Mouse (Mus musculus) ES-E14 (cell line): ENCODE results near the gene Got1. TPM values are rescaled to one million over a fixed set of nuclear protein-coding genes. Genes with fewer than 3 reads are reported as not detected.

Source experiments
- DNase-seq: peaks from one replicate; pipeline ENCODE4 v3.0.0-alpha.2; 2013; ENCODE audit warnings: low read depth, low spot score
- H3K27ac ChIP-seq: 2 replicates; pipeline ENCODE4 v1.5.1; 2012; ENCODE audit warnings: low read depth, mild to moderate bottlenecking, low read length, moderate library complexity, mixed read lengths; ENCODE audit not compliant: poor library complexity, insufficient read depth, severe bottlenecking
- H3K36me3 ChIP-seq: 2 replicates; pipeline ENCODE4 v1.6.1; 2012; ENCODE audit warnings: mild to moderate bottlenecking, low read length, moderate library complexity, mixed read lengths; ENCODE audit not compliant: control insufficient read depth, poor library complexity, insufficient read depth, severe bottlenecking
- H3K4me1 ChIP-seq, 2 experiments: fragments of 150-350 bp in 1 of 2; sonication (generic) in 1 of 2; 2 replicates each; pipeline ENCODE4 v1.6.1; 2012; ENCODE audit warnings: low read length in 2 of 2, mild to moderate bottlenecking in 1 of 2, mixed read lengths in 1 of 2; ENCODE audit not compliant: control insufficient read depth in 2 of 2, insufficient read depth in 2 of 2, poor library complexity in 1 of 2
- H3K4me3 ChIP-seq, 2 experiments: fragments of 150-350 bp in 1 of 2; sonication (generic) in 1 of 2; 2 replicates each; pipeline ENCODE4 v1.5.1; 2012; ENCODE audit warnings: low read length in 2 of 2, low read depth in 1 of 2, mild to moderate bottlenecking in 1 of 2, mixed read lengths in 1 of 2; ENCODE audit not compliant: insufficient read depth in 1 of 2, poor library complexity in 1 of 2, severe bottlenecking in 1 of 2
- H3K9ac ChIP-seq: 2 replicates; pipeline ENCODE4 v1.6.1; 2012; ENCODE audit warnings: low read depth, mild to moderate bottlenecking, low read length, mixed read lengths; ENCODE audit not compliant: poor library complexity, insufficient read depth, severe bottlenecking
- H3K9me3 ChIP-seq: fragments of 150-350 bp; sonication (generic); 2 replicates; pipeline ENCODE4 v1.6.1; 2012; ENCODE audit warnings: low read depth, mild to moderate bottlenecking, low read length; ENCODE audit not compliant: control insufficient read depth, insufficient read depth
- CHD2 ChIP-seq: IDR thresholded peaks from 2 replicates; pipeline ENCODE4 v1.6.1; 2014; ENCODE audit warnings: mild to moderate bottlenecking, low read depth, low read length, inconsistent platforms
- HCFC1 ChIP-seq: IDR thresholded peaks from 2 replicates; pipeline ENCODE4 v1.6.1; 2012; ENCODE audit warnings: low read length, inconsistent platforms, borderline replicate concordance; ENCODE audit not compliant: insufficient read depth
- MAFK ChIP-seq: IDR thresholded peaks from 2 replicates; pipeline ENCODE4 v1.6.1; 2014; ENCODE audit warnings: mild to moderate bottlenecking, low read depth, low read length, inconsistent platforms; ENCODE audit not compliant: insufficient read depth
- ZC3H11A ChIP-seq: IDR thresholded peaks from 2 replicates; pipeline ENCODE4 v1.6.1; 2012; ENCODE audit warnings: low read depth, mild to moderate bottlenecking, inconsistent platforms, low read length, borderline replicate concordance
- ZNF384 ChIP-seq: IDR thresholded peaks from 2 replicates; pipeline ENCODE4 v1.6.1; 2012; ENCODE audit warnings: low read depth, low read length, inconsistent platforms
- in situ Hi-C, 2 experiments: fragments of 600-800 bp; cut with MboI; formaldehyde crosslinking; loops; one replicate each; pipeline ENCODE4 v1.15.1; 2025; ENCODE audit warnings: low sequenced_read_pairs in 2 of 2, inconsistent platforms in 1 of 2; ENCODE audit not compliant: unreplicated experiment in 2 of 2
- total RNA-seq: library from RNA; depleted of rRNA; stranded (reverse); fragments of 300-350 nt; gene quantifications from 2 replicates; pipeline ENCODE4 v1.2.3, GENCODE M21; 2012; rRNA removed

Gene Got1
- total RNA-seq, 1 experiment: 81.8 TPM

- H3K4me3 ChIP-seq: no peak overlapping the region
- no peaks in the 10 kb centered on the region for H3K4me1 ChIP-seq
- H3K36me3 ChIP-seq: no peaks in the 10 kb centered on the region
- in situ Hi-C loops: no loop called here
- H3K9me3 ChIP-seq: no peaks in the 10 kb centered on the region
- TF ChIP-seq ZC3H11A (no peak), ZNF384 (no peak), HCFC1 (no peak), MAFK (no peak), CHD2 (no peak)
- no peak overlapping the region for H3K27ac ChIP-seq
- H3K9ac ChIP-seq: no peak overlapping the region
- DNase-seq: no peak
Observed at GRCm38 (mm10) chr19:43452176-43452575, 72.2 kb downstream of the Got1 start.

- Histone ChIP-seq H3K36me3 (no peaks in the 10 kb centered on the region), H3K27ac (no peak overlapping the region), H3K9me3 (no peaks in the 10 kb centered on the region), H3K9ac (no peak overlapping the region), H3K4me1 (no peaks in the 10 kb centered on the region), H3K4me3 (no peak overlapping the region)
- DNase-seq: no peak
- in situ Hi-C loops: no loop called here
- no peak for TF ChIP-seq MAFK
Observed at GRCm38 (mm10) chr19:43451563-43451962, 72.8 kb downstream of the Got1 start.

Other genes with a start within 250 kb of the Got1 start
- 0.27 and 0.69 TPM in 2 replicates for gene Hpse2, start 136.2 kb downstream of the Got1 start, total RNA-seq
- 2.6 TPM in 2 replicates for gene Cnnm1, start 84.2 kb downstream of the Got1 start, total RNA-seq
- 0.27 TPM in 1 of 2 replicates, not detected in the other for gene Nkx2-3, start 87.7 kb upstream of the Got1 start, total RNA-seq
- 54.8 and 68.4 TPM in 2 replicates for gene Slc25a28, start 150.3 kb upstream of the Got1 start, total RNA-seq
- 10.3 and 11.4 TPM in 2 replicates for gene Entpd7, start 165.1 kb upstream of the Got1 start, total RNA-seq
- 2.9 and 3.8 TPM in 2 replicates for gene Cutc, start 228.4 kb upstream of the Got1 start, total RNA-seq
- 16.9 and 19.8 TPM in 2 replicates for gene Cox15, start 228.4 kb upstream of the Got1 start, total RNA-seq